Mouse (Mus musculus) urinary bladder, adult 18-20 months (tissue): Measurements from ENCODE around the gene St7l.

Experiments used
- DNase-seq, 2 experiments: peaks; one replicate each; pipeline ENCODE4 v3.0.0; 2022; ENCODE audit warnings: low spot score in 2 of 2, mixed read lengths in 2 of 2

St7l gene

GRCm38 (mm10) chr3:104901154-104901553 is 37.3 kb downstream of the St7l start:
- no peak for DNase-seq

- DNase-seq: no peak
Observed at GRCm38 (mm10) chr3:104905389-104905788, 41.6 kb downstream of the St7l start.

GRCm38 (mm10) chr3:104906007-104906406 is 42.2 kb downstream of the St7l start:
- DNase-seq: no peak

GRCm38 (mm10) chr3:104909195-104909594 is 45.4 kb downstream of the St7l start:
- DNase-seq: no peak

- DNase-seq: no peak
Observed at GRCm38 (mm10) chr3:104914986-104915385, 51.2 kb downstream of the St7l start.

GRCm38 (mm10) chr3:104929385-104929784 is 65.6 kb downstream of the St7l start:
- DNase-seq: no peak

GRCm38 (mm10) chr3:104937728-104938305 is 74.0 kb downstream of the St7l start:
- DNase-seq: no peak

GRCm38 (mm10) chr3:104938327-104938726 is 74.5 kb downstream of the St7l start:
- DNase-seq: no peak

- DNase-seq: no peak
Observed at GRCm38 (mm10) chr3:104940691-104941090, 76.9 kb downstream of the St7l start.

- no peak for DNase-seq
Observed at GRCm38 (mm10) chr3:104942682-104943081, 78.9 kb downstream of the St7l start.

GRCm38 (mm10) chr3:104943333-104943732 is 79.5 kb downstream of the St7l start:
- no peak for DNase-seq

GRCm38 (mm10) chr3:104944894-104945293 is 81.1 kb downstream of the St7l start:
- DNase-seq: no peak

- no peak for DNase-seq
Observed at GRCm38 (mm10) chr3:104950926-104951325, 87.1 kb downstream of the St7l start.

GRCm38 (mm10) chr3:104952891-104953670 is 89.3 kb downstream of the St7l start:
- DNase-seq: no peak

- no peak for DNase-seq
Observed at GRCm38 (mm10) chr3:104954137-104954536, 90.3 kb downstream of the St7l start.

- DNase-seq: no peak
Observed at GRCm38 (mm10) chr3:104954551-104954950, 90.7 kb downstream of the St7l start.

GRCm38 (mm10) chr3:104956131-104956581 is 92.4 kb downstream of the St7l start:
- DNase-seq: peak in 1 of 2 experiments; percentile 51

- no peak for DNase-seq
Observed at GRCm38 (mm10) chr3:104960026-104961000, 96.5 kb downstream of the St7l start.

- peak in 1 of 2 experiments; percentile 49 for DNase-seq
Observed at GRCm38 (mm10) chr3:104961066-104962059, 97.6 kb downstream of the St7l start, which contains the start of gene Wnt2b. Gene Wnt2b, minus strand, starts transcription at chr3:104961921.

- no peak for DNase-seq
Observed at GRCm38 (mm10) chr3:104962141-104962611, 98.4 kb downstream of the St7l start.

- DNase-seq: no peak
Observed at GRCm38 (mm10) chr3:104962866-104963265, 99.1 kb downstream of the St7l start.
